Mouse (Mus musculus): ENCODE data around the gene Sytl1.

- TF ChIP-seq POLR2A (IDR thresholded peaks at IDR 0.05; ENCODE audit: insufficient read length, low read depth) = peak; percentile 66
- no peak for TF ChIP-seq MAX (IDR thresholded peaks at IDR 0.05; ENCODE audit: low read depth)
- no peak for TF ChIP-seq SRF (IDR thresholded peaks at IDR 0.05; ENCODE audit: control insufficient read depth, insufficient read length, low read depth)
- TF ChIP-seq E2F4 (IDR thresholded peaks at IDR 0.05; ENCODE audit: insufficient read depth) = no peak
- TF ChIP-seq POLR2AphosphoS2 (IDR thresholded peaks at IDR 0.05; ENCODE audit: insufficient read length, low read depth) = peak; percentile 57
- no peak for TF ChIP-seq REST (IDR thresholded peaks at IDR 0.05; ENCODE audit: insufficient read depth, insufficient read length)
- TF ChIP-seq MYOD1 (IDR thresholded peaks at IDR 0.05; ENCODE audit: control insufficient read depth in 1 of 3, insufficient read length in 2 of 3, low read depth in 2 of 3) = no peak
- no peak for TF ChIP-seq MYOG (IDR thresholded peaks at IDR 0.05; ENCODE audit: control insufficient read depth in 1 of 3, insufficient read depth in 1 of 3, insufficient read length in 2 of 3, low read depth in 2 of 3)
- TF ChIP-seq TCF12 (IDR thresholded peaks at IDR 0.05; ENCODE audit: insufficient read depth, poor library complexity, severe bottlenecking) = no peak
- TF ChIP-seq USF1 (IDR thresholded peaks at IDR 0.05; ENCODE audit: low read depth) = no peak
These were observed 22.4 kb downstream of the Sytl1 start, which contains the start of gene Map3k6 for GRCm38 (mm10) chr4:133240490-133240921.
